ENCODE assay signal across 10 mouse cellular contexts in genomic region chr2:173352756-173353139, GRCm38 (mm10).
A peak's percentile ranks its signal among the peaks of the same experiment; 100 is the strongest.
DNase-seq lines count a peak whose midpoint lies in the region; ATAC-seq lines count a peak whose summit lies in the region.
"Had no signal": no experiment of that assay in that cellular context is flagged by ENCODE, and none has a peak within 500 bp of the region (broad histone marks: within the 10 kb centered on the region; RNA-seq: fewer than 3 reads in every experiment).

No protein-coding gene starts in this region.

- 33% methylated on average over 3 of the region's 3 CpGs for WGBS in kidney, embryonic 15.5 days
- WGBS in embryonic facial prominence, embryonic 10.5 days, result 24% methylated on average over 3 of the region's 3 CpGs
- WGBS in limb, embryonic 10.5 days, result 19% methylated on average over 3 of the region's 3 CpGs

- no peaks in the 10 kb centered on the region for H3K36me3 ChIP-seq in kidney, embryonic 15.5 days
- H3K36me3 ChIP-seq in embryonic facial prominence, embryonic 10.5 days (replicated peaks), result no peaks in the 10 kb centered on the region
- no peaks in the 10 kb centered on the region for H3K36me3 ChIP-seq in limb, embryonic 10.5 days

- H3K27me3 ChIP-seq in kidney, embryonic 15.5 days, result no peaks in the 10 kb centered on the region
- H3K27me3 ChIP-seq in embryonic facial prominence, embryonic 10.5 days (replicated peaks; ENCODE audit: low read depth, poor library complexity, severe bottlenecking), result 0 out of 2 replicates have a peak, but pooled peaks cover 4% of the 10 kb centered on the region
- peaks cover 4% of the 10 kb centered on the region; the same call in 1 of the 2 replicates for H3K27me3 ChIP-seq in limb, embryonic 10.5 days (ENCODE audit: low read depth, poor library complexity, severe bottlenecking)

- peaks cover 35% of the 10 kb centered on the region for H3K4me1 ChIP-seq in kidney, embryonic 15.5 days
- H3K4me1 ChIP-seq in embryonic facial prominence, embryonic 10.5 days, result peaks cover 50% of the 10 kb centered on the region
- peaks cover 33% of the 10 kb centered on the region for H3K4me1 ChIP-seq in limb, embryonic 10.5 days

- no peaks in the 10 kb centered on the region for H3K9me3 ChIP-seq in kidney, embryonic 15.5 days (replicated peaks)
- H3K9me3 ChIP-seq in embryonic facial prominence, embryonic 10.5 days, result no peaks in the 10 kb centered on the region
- no peaks in the 10 kb centered on the region for H3K9me3 ChIP-seq in limb, embryonic 10.5 days (replicated peaks)

- DNase-seq in kidney, adult 11 months, result no peak
- DNase-seq in Muller cell, postnatal 12 days (ENCODE audit: inconsistent ontology term), result peak; percentile 25
- DNase-seq in embryonic facial prominence, embryonic 10.5 days (ENCODE audit: low spot score), result peak; percentile 38
- DNase-seq in limb, embryonic 10.5 days (ENCODE audit: low spot score), result no peak
- DNase-seq in cerebellum, adult 18-20 months, result no peak
- no peak for DNase-seq in frontal cortex, postnatal 36 days (ENCODE audit: low spot score in 2 of 2)
- DNase-seq: cerebellum, postnatal 36 days; thymus, adult 18-20 months had no signal

- H3K27ac ChIP-seq in kidney, embryonic 15.5 days, result peak overlapping the region; percentile 91
- peak overlapping the region; percentile 85 for H3K27ac ChIP-seq in embryonic facial prominence, embryonic 10.5 days (replicated peaks)
- peak overlapping the region; percentile 86 for H3K27ac ChIP-seq in limb, embryonic 10.5 days

- no peak overlapping the region for H3K9ac ChIP-seq in kidney, embryonic 15.5 days

- no peak overlapping the region for H3K4me3 ChIP-seq in kidney, embryonic 15.5 days (replicated peaks)
- H3K4me3 ChIP-seq in embryonic facial prominence, embryonic 10.5 days, result no peak overlapping the region
- H3K4me3 ChIP-seq in limb, embryonic 10.5 days, result peak overlapping the region; percentile 15; the same call in 1 of the 2 replicates

- peak overlapping the region; percentile 9; the same call in 1 of the 2 replicates for H3K4me2 ChIP-seq in kidney, embryonic 15.5 days

- no peak for ATAC-seq in kidney, embryonic 15.5 days (replicated peaks; ENCODE audit: low FRiP score)
- no peak for ATAC-seq in erythroblast, adult 5-6 weeks (replicated peaks; ENCODE audit: low FRiP score, poor library complexity, severe bottlenecking)

Comparison
In these comparisons a context has a peak if more than half of its experiments do, and no peak if none do; other contexts are left out.
1. DNase-seq: peak in Muller cell, postnatal 12 days (single experiment) and embryonic facial prominence, embryonic 10.5 days (single experiment); none in kidney, adult 11 months (single experiment), limb, embryonic 10.5 days (single experiment), cerebellum, adult 18-20 months (0 of 2) and frontal cortex, postnatal 36 days (0 of 2).
2. Peak in every context shown above with its lines, with median percentiles within 50 percentile points of each other: H3K27ac ChIP-seq.